In the genomic region with DNA sequence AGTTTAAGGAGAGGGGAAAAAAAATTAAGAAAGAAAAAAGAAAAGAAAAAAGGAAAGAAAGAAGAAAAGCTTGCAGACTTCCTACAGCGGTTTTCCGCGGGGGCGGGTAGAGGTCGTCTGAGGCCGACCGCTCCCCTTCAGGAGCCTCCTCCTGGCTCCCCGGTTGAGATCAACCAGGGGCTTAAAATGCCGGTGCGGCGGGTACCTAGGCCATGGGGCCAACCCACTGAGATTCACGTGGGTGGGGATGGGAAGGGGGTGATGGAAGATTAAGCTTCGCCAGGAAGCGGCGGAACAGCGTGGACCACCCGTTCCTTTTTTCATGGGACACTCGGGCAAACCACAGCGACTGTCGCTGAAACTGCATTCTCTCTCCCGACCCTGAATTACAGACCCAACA, we compare ENCODE assay signal across 10 mouse cellular contexts. TPM values are rescaled to one million over a fixed set of nuclear protein-coding genes. Genes with fewer than 3 reads are reported as not detected.
DNase-seq lines count a peak whose midpoint lies in the region; ATAC-seq lines count a peak whose summit lies in the region.
"Had no signal": no experiment of that assay in that cellular context is flagged by ENCODE, and none has a peak within 500 bp of the region (broad histone marks: within the 10 kb centered on the region; RNA-seq: fewer than 3 reads in every experiment).

No protein-coding gene starts in this region.

- WGBS in heart, embryonic 10.5 days = 2% methylated on average over 21 of the region's 21 CpGs
- WGBS in hindbrain, embryonic 16.5 days = 3% methylated on average over 20 of the region's 21 CpGs

- H3K27me3 ChIP-seq in heart, embryonic 10.5 days (ENCODE audit: insufficient read depth, poor library complexity, severe bottlenecking) = peaks cover 5% of the 10 kb centered on the region; the same call in 1 of the 2 replicates
- peaks cover 31% of the 10 kb centered on the region for H3K27me3 ChIP-seq in hindbrain, embryonic 16.5 days (replicated peaks; ENCODE audit: control insufficient read depth, insufficient read depth, low read length)
- H3K27me3 ChIP-seq: CH12.LX had no signal

- H3K27ac ChIP-seq in heart, embryonic 10.5 days = peak overlapping the region; percentile 97
- H3K27ac ChIP-seq in brown adipose tissue, adult 24 weeks (replicated peaks; ENCODE audit: low read depth, low read length) = no peak overlapping the region
- no peak overlapping the region for H3K27ac ChIP-seq in hindbrain, embryonic 16.5 days (ENCODE audit: low read depth, low read length)

- peak overlapping the region; percentile 95 for H3K4me2 ChIP-seq in hindbrain, embryonic 16.5 days (ENCODE audit: low read length)

- DNase-seq in heart, embryonic 10.5 days (ENCODE audit: low spot score) = no peak
- DNase-seq in heart, adult 9 months (ENCODE audit: low spot score in 2 of 2) = no peak
- DNase-seq in naive thymus-derived CD4-positive, alpha-beta T cell, adult 2 months (ENCODE audit: low read depth) = peak; percentile 37
- DNase-seq in left cerebral cortex, adult 8-10 months (ENCODE audit: low spot score in 2 of 2) = no peak
- DNase-seq in cerebellum, postnatal 36 days = no peak
- DNase-seq in layer of hippocampus, postnatal 25 days (ENCODE audit: extremely low spot score in 1 of 2, low spot score in 1 of 2) = no peak
- DNase-seq: spleen, adult 18-20 months had no signal

- no peak for ATAC-seq in hindbrain, embryonic 16.5 days

- peaks cover 22% of the 10 kb centered on the region; the same call in 1 of the 2 replicates for H3K36me3 ChIP-seq in heart, embryonic 10.5 days
- no peaks in the 10 kb centered on the region for H3K36me3 ChIP-seq in hindbrain, embryonic 16.5 days (ENCODE audit: control insufficient read depth, insufficient read depth, low read length)

- peak overlapping the region; percentile 83 for H3K4me3 ChIP-seq in heart, embryonic 10.5 days
- peak overlapping the region; percentile 97 for H3K4me3 ChIP-seq in brown adipose tissue, adult 24 weeks (ENCODE audit: insufficient read depth, low read depth, low read length)
- peak overlapping the region; percentile 85 for H3K4me3 ChIP-seq in hindbrain, embryonic 16.5 days (ENCODE audit: low read length)

- H3K9ac ChIP-seq in hindbrain, embryonic 16.5 days (ENCODE audit: low read depth, low read length) = peak overlapping the region; percentile 54

- no peaks in the 10 kb centered on the region for H3K9me3 ChIP-seq in heart, embryonic 10.5 days
- H3K9me3 ChIP-seq in hindbrain, embryonic 16.5 days (ENCODE audit: control insufficient read depth, low read length) = no peaks in the 10 kb centered on the region

- peaks cover 65% of the 10 kb centered on the region for H3K4me1 ChIP-seq in heart, embryonic 10.5 days
- H3K4me1 ChIP-seq in brown adipose tissue, adult 24 weeks (ENCODE audit: control insufficient read depth, insufficient read depth, insufficient read length, low read length) = peaks cover 20% of the 10 kb centered on the region
- peaks cover 21% of the 10 kb centered on the region for H3K4me1 ChIP-seq in hindbrain, embryonic 16.5 days (ENCODE audit: control insufficient read depth, insufficient read depth, low read depth, low read length)

RNA-seq across cellular contexts. Expression of a gene that starts 2.3 kb away (rescaled TPM):
- polyA plus RNA-seq in heart, embryonic 10.5 days (2016; fragmentation: Nextera tagmentation; extraction: Ambion mirVana) = 12.4 and 27.3 TPM in 2 replicates
- 8.5 and 9.2 TPM in 2 replicates for polyA plus RNA-seq in brown adipose tissue, adult 24 weeks (2012; ENCODE audit: insufficient read depth, insufficient read length, missing spikeins)
- 27.4 and 31.8 TPM in 2 replicates for polyA plus RNA-seq in hindbrain, embryonic 16.5 days (2015; fragmentation: Nextera tagmentation; extraction: Ambion mirVana)
- 10 to 100 TPM; 39.9 to 63.6 (median 49.6) TPM for total RNA-seq in left cerebral cortex, adult 8-10 months (2022)
- 10 to 100 TPM; 40.3 to 50.2 TPM for total RNA-seq in layer of hippocampus, postnatal 25 days (2021)
